Mouse (Mus musculus): Measurements from ENCODE around the gene Ankmy2. TPM values are rescaled to one million over a fixed set of nuclear protein-coding genes. Genes with fewer than 3 reads are reported as not detected.
"Not testable (repeated sequence)": the region's sequence is repeated elsewhere in the genome, so short reads cannot be mapped to it uniquely, and the experiment has no call there.

The Ankmy2 gene
- polyA plus RNA-seq, 1 experiment from 2014 or later: 7.1 TPM

GRCm38 (mm10) chr12:36157638-36158308 lies 859 bp downstream of the Ankmy2 start, which contains the start of gene Bzw2:
Gene Bzw2, minus strand, starts transcription at chr12:36158080.
- Histone ChIP-seq H3K9ac (peak within 1 kb of the TSS; percentile 69), H3K4me2 (peak within 1 kb of the TSS; percentile 96), H3K9me3 (replicated peaks) (no peaks in the 10 kb centered on the region), H3K27ac (replicated peaks) (peak within 1 kb of the TSS; percentile 83), H3K36me3 (replicated peaks) (no peaks in the 10 kb centered on the region), H3K4me1 (replicated peaks) (peaks cover 41% of the 10 kb centered on the region), H3K27me3 (no peaks in the 10 kb centered on the region), H3K4me3 (replicated peaks) (peak within 1 kb of the TSS; percentile 81)
- WGBS (ENCODE audit: insufficient replicate concordance): 3% methylated on average over 26 of the region's 26 CpGs
- ATAC-seq (ENCODE audit: insufficient read depth): peak; percentile 23

- no peaks in the 10 kb centered on the region for H3K27me3 ChIP-seq
- H3K4me3 ChIP-seq (replicated peaks): no peak overlapping the region
- WGBS (ENCODE audit: insufficient replicate concordance): 18% methylated on average over 7 of the region's 7 CpGs
- H3K9me3 ChIP-seq (replicated peaks): no peaks in the 10 kb centered on the region
- no peak overlapping the region for H3K4me2 ChIP-seq
- H3K27ac ChIP-seq (replicated peaks): no peak overlapping the region
- H3K4me1 ChIP-seq (replicated peaks): peaks cover 23% of the 10 kb centered on the region
- H3K9ac ChIP-seq: no peak overlapping the region
- H3K36me3 ChIP-seq (replicated peaks): 0 out of 2 replicates have a peak, but pooled peaks cover 8% of the 10 kb centered on the region
- ATAC-seq (ENCODE audit: insufficient read depth): peak; percentile 47; the same call in 1 of the 2 replicates
Observed at GRCm38 (mm10) chr12:36164126-36164791, 7.3 kb downstream of the Ankmy2 start.

GRCm38 (mm10) chr12:36165299-36165698 lies 8.4 kb downstream of the Ankmy2 start:
- 36% methylated on average over 1 of the region's 1 CpGs for WGBS (ENCODE audit: insufficient replicate concordance)

GRCm38 (mm10) chr12:36177227-36177626 lies 20.3 kb downstream of the Ankmy2 start:
- Histone ChIP-seq H3K9me3 (replicated peaks) (no peaks in the 10 kb centered on the region), H3K36me3 (replicated peaks) (peaks cover 26% of the 10 kb centered on the region; the same call in 1 of the 2 replicates), H3K4me1 (replicated peaks) (no peaks in the 10 kb centered on the region), H3K4me2 (no peak overlapping the region), H3K27me3 (no peaks in the 10 kb centered on the region), H3K27ac (replicated peaks) (no peak overlapping the region), H3K9ac (no peak overlapping the region), H3K4me3 (replicated peaks) (no peak overlapping the region)
- no peak for ATAC-seq (ENCODE audit: insufficient read depth)
- WGBS (ENCODE audit: insufficient replicate concordance): 79% methylated on average over 5 of the region's 5 CpGs

More at GRCm38 (mm10) chr12:36165299-36165698, 8.4 kb downstream of the Ankmy2 start:
- Histone ChIP-seq H3K4me1 (replicated peaks) (peaks cover 23% of the 10 kb centered on the region), H3K36me3 (replicated peaks) (0 out of 2 replicates have a peak, but pooled peaks cover 8% of the 10 kb centered on the region), H3K27me3 (no peaks in the 10 kb centered on the region), H3K9me3 (replicated peaks) (no peaks in the 10 kb centered on the region), H3K9ac (no peak overlapping the region), H3K27ac (replicated peaks) (no peak overlapping the region), H3K4me2 (no peak overlapping the region), H3K4me3 (replicated peaks) (no peak overlapping the region)
- no peak for ATAC-seq (ENCODE audit: insufficient read depth)

DNA sequence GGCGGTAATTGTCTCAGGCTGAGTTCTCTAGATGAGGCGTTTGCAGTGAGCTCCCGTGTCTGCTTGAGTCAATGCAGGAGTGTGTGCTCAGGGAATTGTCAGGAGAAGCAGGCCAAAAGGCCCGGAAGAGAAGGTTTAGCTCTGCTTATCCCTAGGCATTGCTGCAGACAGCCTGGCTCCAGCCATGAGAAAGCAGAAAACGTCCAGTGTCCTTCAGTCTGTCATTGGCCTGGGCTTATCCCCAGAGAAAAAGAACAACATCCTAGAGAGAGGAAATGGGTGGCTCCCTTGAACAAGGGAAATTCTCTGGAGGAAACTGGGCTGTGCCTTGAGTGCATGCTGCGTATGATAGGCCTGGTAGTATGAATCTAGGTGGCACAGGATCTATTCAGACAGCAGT lies 25.7 kb downstream of the Ankmy2 start:
- no peak overlapping the region for H3K4me3 ChIP-seq (replicated peaks)
- no peak overlapping the region for H3K4me2 ChIP-seq
- peaks cover 24% of the 10 kb centered on the region for H3K36me3 ChIP-seq (replicated peaks)
- H3K27me3 ChIP-seq: no peaks in the 10 kb centered on the region
- H3K9ac ChIP-seq: no peak overlapping the region
- H3K9me3 ChIP-seq (replicated peaks): no peaks in the 10 kb centered on the region
- 68% methylated on average over 6 of the region's 6 CpGs for WGBS (ENCODE audit: insufficient replicate concordance)
- ATAC-seq (ENCODE audit: insufficient read depth): 0 out of 2 replicates have a peak, but pooled peaks have one; percentile 15
- H3K27ac ChIP-seq (replicated peaks): no peak overlapping the region
- no peaks in the 10 kb centered on the region for H3K4me1 ChIP-seq (replicated peaks)

- no peak overlapping the region for H3K4me3 ChIP-seq (replicated peaks)
- H3K27ac ChIP-seq (replicated peaks): no peak overlapping the region
- H3K36me3 ChIP-seq (replicated peaks): peaks cover 44% of the 10 kb centered on the region
- no peak overlapping the region for H3K9ac ChIP-seq
- ATAC-seq (ENCODE audit: insufficient read depth): no peak
- H3K4me2 ChIP-seq: no peak overlapping the region
- no peaks in the 10 kb centered on the region for H3K27me3 ChIP-seq
- H3K4me1 ChIP-seq (replicated peaks): no peaks in the 10 kb centered on the region
- 54% methylated on average over 6 of the region's 6 CpGs for WGBS (ENCODE audit: insufficient replicate concordance)
- no peaks in the 10 kb centered on the region for H3K9me3 ChIP-seq (replicated peaks)
Observed at GRCm38 (mm10) chr12:36187081-36187480, 30.2 kb downstream of the Ankmy2 start.

DNA sequence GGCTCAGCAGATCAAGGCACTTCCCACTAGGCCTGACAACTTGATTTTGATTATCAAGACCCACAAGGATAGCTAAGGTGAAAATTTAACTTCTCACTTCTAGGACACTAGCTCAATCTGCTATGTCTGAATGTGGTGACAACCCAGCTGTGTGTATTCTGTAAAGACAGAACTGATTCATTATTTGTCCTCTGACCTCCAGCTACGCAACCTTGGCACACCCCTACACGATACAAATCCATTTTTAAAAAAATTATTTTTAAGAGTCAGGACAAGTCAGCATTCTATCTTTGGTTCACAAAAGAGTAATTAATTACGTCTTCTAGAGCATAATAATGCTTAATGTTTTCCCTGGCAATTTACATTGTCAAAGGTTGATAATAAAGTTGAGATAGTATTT lies 32.7 kb downstream of the Ankmy2 start:
- ATAC-seq (ENCODE audit: insufficient read depth): no peak
- H3K36me3 ChIP-seq (replicated peaks): peaks cover 40% of the 10 kb centered on the region
- 82% methylated on average over 3 of the region's 3 CpGs for WGBS (ENCODE audit: insufficient replicate concordance)
- H3K27me3 ChIP-seq: no peaks in the 10 kb centered on the region
- H3K4me3 ChIP-seq (replicated peaks): no peak overlapping the region
- no peaks in the 10 kb centered on the region for H3K9me3 ChIP-seq (replicated peaks)
- no peak overlapping the region for H3K4me2 ChIP-seq
- H3K4me1 ChIP-seq (replicated peaks): no peaks in the 10 kb centered on the region
- no peak overlapping the region for H3K9ac ChIP-seq
- H3K27ac ChIP-seq (replicated peaks): no peak overlapping the region

- peaks cover 45% of the 10 kb centered on the region for H3K36me3 ChIP-seq (replicated peaks)
- no peak overlapping the region for H3K4me3 ChIP-seq (replicated peaks)
- WGBS (ENCODE audit: insufficient replicate concordance): 59% methylated on average over 5 of the region's 5 CpGs
- H3K9me3 ChIP-seq (replicated peaks): no peaks in the 10 kb centered on the region
- ATAC-seq (ENCODE audit: insufficient read depth): no peak
- no peaks in the 10 kb centered on the region for H3K4me1 ChIP-seq (replicated peaks)
- H3K27me3 ChIP-seq: no peaks in the 10 kb centered on the region
- H3K9ac ChIP-seq: no peak overlapping the region
- H3K4me2 ChIP-seq: no peak overlapping the region
- no peak overlapping the region for H3K27ac ChIP-seq (replicated peaks)
Observed at GRCm38 (mm10) chr12:36190343-36190742, 33.4 kb downstream of the Ankmy2 start.

GRCm38 (mm10) chr12:36194976-36195375 lies 38.1 kb downstream of the Ankmy2 start:
- Histone ChIP-seq H3K4me3 (replicated peaks) (no peak overlapping the region), H3K4me1 (replicated peaks) (no peaks in the 10 kb centered on the region), H3K9ac (no peak overlapping the region), H3K9me3 (replicated peaks) (no peaks in the 10 kb centered on the region), H3K36me3 (replicated peaks) (peaks cover 42% of the 10 kb centered on the region), H3K4me2 (no peak overlapping the region), H3K27me3 (no peaks in the 10 kb centered on the region), H3K27ac (replicated peaks) (no peak overlapping the region)
- 83% methylated on average over 7 of the region's 7 CpGs for WGBS (ENCODE audit: insufficient replicate concordance)
- ATAC-seq (ENCODE audit: insufficient read depth): no peak

GRCm38 (mm10) chr12:36205579-36206119 lies 48.7 kb downstream of the Ankmy2 start:
- H3K36me3 ChIP-seq (replicated peaks); H3K27ac ChIP-seq (replicated peaks); H3K9me3 ChIP-seq (replicated peaks); H3K27me3 ChIP-seq; ATAC-seq (ENCODE audit: insufficient read depth); H3K4me2 ChIP-seq; H3K4me3 ChIP-seq (replicated peaks); H3K4me1 ChIP-seq (replicated peaks); H3K9ac ChIP-seq: not testable (repeated sequence)
- 38% methylated on average over 5 of the region's 5 CpGs for WGBS (ENCODE audit: insufficient replicate concordance)

- H3K27me3 ChIP-seq: no peaks in the 10 kb centered on the region
- no peaks in the 10 kb centered on the region for H3K36me3 ChIP-seq (replicated peaks)
- no peak overlapping the region for H3K4me2 ChIP-seq
- no peaks in the 10 kb centered on the region for H3K4me1 ChIP-seq (replicated peaks)
- ATAC-seq (ENCODE audit: insufficient read depth): no peak
- H3K9ac ChIP-seq: no peak overlapping the region
- no peak overlapping the region for H3K4me3 ChIP-seq (replicated peaks)
- H3K9me3 ChIP-seq (replicated peaks): no peaks in the 10 kb centered on the region
- WGBS (ENCODE audit: insufficient replicate concordance): 54% methylated on average over 9 of the region's 9 CpGs
- no peak overlapping the region for H3K27ac ChIP-seq (replicated peaks)
Observed at GRCm38 (mm10) chr12:36207072-36207799, 50.3 kb downstream of the Ankmy2 start.

Measured in liver, embryonic 15.5 days (tissue).